Mouse (Mus musculus) adrenal gland, postnatal 0 days (tissue): ENCODE data around the gene Pirt. TPM values are rescaled to one million over a fixed set of nuclear protein-coding genes. Genes with fewer than 3 reads are reported as not detected.

ENCODE experiments used
- polyA plus RNA-seq: library from polyadenylated mRNA; unstranded; fragments of >200 nt; fragmentation: Nextera tagmentation; extraction: Ambion mirVana; gene quantifications from 2 replicates; pipeline ENCODE4 v1.2.1, GENCODE M21; 2015

Gene Pirt
- 7.9 and 26.3 TPM in 2 replicates for polyA plus RNA-seq

DNA sequence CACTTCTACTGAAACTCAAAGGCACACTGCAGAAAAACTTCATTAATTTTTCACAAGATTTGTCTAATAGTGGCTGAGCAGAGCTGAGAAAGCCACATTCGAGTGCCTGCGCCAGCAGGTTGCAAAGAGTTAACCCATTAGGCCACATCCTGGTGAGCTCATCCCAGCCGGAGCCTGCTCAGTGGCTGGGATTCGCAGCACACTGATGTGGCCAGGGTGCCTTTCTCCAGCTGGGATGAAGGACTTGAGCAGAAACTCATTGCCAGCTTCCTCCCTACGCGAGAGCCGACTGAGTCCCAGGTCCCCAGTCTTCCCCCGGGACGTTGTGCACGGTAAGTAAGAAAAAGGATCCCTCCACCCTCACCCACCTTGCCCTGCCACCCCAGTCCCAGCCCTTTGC, at the start of gene Pirt:
Pirt (plus strand) TSS at position 171 of the 400 bp plus-strand sequence.

DNA sequence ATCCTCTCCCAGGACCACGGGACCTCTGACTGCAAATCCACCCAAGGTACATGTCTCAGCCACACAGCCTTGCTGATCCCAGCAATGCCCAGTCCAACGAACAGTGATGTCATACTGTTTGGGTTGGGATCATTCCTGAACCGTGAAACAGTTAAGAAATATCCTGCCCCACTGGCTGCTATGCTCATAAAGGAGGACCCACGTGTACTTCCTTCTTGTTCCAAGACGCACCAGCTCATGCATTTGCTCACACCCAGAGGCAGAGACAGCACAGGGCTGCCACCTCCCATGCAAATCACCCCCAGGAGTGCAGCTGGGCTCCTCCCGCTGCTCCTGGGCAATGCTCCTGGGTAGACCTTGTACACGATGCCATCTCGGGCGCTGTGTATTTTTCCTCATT, 44.5 kb downstream of the Pirt start, which contains the start of gene Tmem238l:
Tmem238l (plus strand) TSS at position 336 of the 400 bp plus-strand sequence.

Other genes with a start within 250 kb of the Pirt start
- gene Tmem238l, start 44.7 kb downstream of the Pirt start, polyA plus RNA-seq, result not detected in 2 replicates
- gene Tmem220, start 113.2 kb downstream of the Pirt start, polyA plus RNA-seq, result 2.5 and 5.0 TPM in 2 replicates
- gene Adprm, start 140.6 kb downstream of the Pirt start, polyA plus RNA-seq, result 29.0 and 37.4 TPM in 2 replicates
- gene Sco1, start 140.7 kb downstream of the Pirt start, polyA plus RNA-seq, result 9.6 and 15.8 TPM in 2 replicates
- 0.32 and 6.3 TPM in 2 replicates for gene Myh3, start 166.3 kb downstream of the Pirt start, polyA plus RNA-seq